Mouse (Mus musculus) embryonic stem cell, embryonic (primary cell): ENCODE measurements around the gene Gm10118.

Experiments
- CTCF ChIA-PET, 4 experiments: fragments of 300-600 bp in 2 of 4; fragments of 350-600 bp in 2 of 4; sonication (Branson Sonifier 250); formaldehyde crosslinking; loops; one replicate each; lab custom pipeline; 2022; ENCODE audit warnings: inconsistent platforms in 2 of 4; lab: Charles Lee
- POLR2A ChIA-PET, 4 experiments: fragments of 300-600 bp in 2 of 4; fragments of 350-600 bp in 2 of 4; sonication (Branson Sonifier 250); formaldehyde crosslinking; loops; one replicate each; lab custom pipeline; 2022; ENCODE audit warnings: antibody characterized with exemption in 4 of 4, inconsistent platforms in 1 of 4; lab: Charles Lee

The Gm10118 gene

DNA sequence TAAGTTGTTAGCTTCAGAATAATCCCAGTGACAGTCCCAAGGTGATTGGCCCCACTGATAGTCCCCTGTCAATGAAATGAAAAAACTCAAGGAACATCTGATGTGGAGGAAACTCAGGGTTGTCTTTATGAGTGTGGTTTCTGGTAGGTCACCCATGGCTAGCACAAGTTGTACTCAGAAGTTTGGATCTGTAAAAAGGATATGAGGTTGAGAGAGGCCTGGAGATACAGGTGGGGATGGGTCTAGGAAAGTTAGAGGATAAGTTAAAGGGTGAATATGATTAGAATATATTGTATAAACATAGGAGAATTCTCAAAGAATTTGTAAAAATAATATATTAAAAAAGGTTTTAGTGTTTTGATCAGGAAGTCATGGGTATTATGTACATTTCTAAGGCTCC is at the start of gene Gm10118:
Gene Gm10118, minus strand, starts transcription at position 101 of the 400 bp plus-strand sequence.
- ChIA-PET CTCF (no interaction called here), POLR2A (no interaction called here)

DNA sequence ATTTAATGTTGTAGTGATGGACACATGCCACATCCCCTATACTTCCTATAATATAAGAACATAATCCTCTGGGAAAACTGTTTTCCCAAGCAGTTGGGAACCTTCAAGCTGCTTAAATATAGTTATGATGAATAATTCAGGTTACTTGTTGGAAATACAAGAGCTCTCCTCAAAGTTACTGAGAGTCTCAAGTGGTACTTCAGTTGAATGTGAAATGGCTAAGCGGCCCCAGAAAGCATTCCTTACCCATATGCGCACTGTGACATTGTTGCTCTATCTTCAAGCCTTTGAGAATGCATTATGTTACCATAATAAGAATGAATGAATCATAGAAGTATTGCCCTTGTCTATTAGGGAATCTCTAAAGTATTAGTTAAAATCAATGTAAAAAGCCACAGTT is 45.1 kb upstream of the Gm10118 start:
- POLR2A ChIA-PET = no interaction called here

DNA sequence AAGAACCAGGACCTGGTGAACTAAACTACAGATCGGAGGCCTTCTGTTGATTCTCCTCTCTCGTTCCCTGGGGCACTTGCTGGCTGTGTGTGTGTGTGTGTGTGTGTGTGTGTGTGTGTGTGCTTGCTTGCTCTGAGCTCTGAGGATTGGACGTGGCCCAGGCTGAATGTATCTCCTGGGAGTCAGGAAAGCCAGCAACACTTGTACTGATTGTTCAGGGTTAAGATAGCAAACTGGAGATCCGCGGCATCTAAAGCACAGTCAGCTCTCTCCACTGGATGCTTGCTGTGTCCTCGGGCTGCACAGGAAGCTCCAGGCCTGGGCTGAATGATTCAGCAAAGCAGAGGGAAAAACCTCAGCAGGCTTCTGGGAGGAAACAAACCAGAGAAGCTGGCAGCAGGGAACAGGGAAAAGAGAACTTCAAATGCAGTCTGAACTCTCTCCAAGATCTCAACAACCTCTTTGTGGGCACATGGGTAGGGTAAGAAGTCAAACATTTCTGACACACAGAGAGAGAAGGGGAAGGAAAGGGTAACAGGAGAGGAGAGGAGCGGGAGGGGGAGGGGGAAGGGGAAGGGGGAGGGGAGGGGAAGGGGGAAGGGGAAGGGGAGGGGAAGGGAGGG is 27.2 kb upstream of the Gm10118 start:
- ChIA-PET CTCF (interaction anchor here in 2 of 4 experiments (0.5 to 0.6 kb wide), 3 partner anchors 57 to 516 kb away, joined by 3 to 4 read pairs (median 3); no protein-coding TSS in a partner anchor), POLR2A (no interaction called here)

More for the DNA sequence above, 45.1 kb upstream of the Gm10118 start:
- CTCF ChIA-PET = no interaction called here

DNA sequence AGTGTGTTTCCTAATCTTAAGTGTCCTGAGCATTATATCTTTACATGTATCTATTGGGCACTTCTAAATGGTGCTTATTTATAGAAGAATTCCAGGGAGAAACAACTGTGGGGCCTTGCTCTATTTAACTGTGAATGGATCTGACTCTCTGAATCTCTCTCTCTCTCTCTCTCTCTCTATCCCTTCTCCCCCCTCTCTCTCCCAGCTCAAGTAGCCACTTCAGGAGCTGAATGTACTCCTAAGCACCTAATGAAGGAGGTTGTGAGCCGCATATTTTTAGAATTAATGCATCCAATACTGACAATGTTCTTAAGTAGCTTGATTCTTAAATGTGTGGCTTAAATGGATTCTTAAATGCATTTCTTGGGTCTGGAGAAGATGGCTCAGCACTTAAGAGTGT is 24.2 kb upstream of the Gm10118 start:
- CTCF ChIA-PET = interaction anchor here in 1 of 4 experiments (0.6 kb wide), 1 partner anchor 277 kb away, joined by 4 read pairs; no protein-coding TSS in a partner anchor
- POLR2A ChIA-PET = no interaction called here

DNA sequence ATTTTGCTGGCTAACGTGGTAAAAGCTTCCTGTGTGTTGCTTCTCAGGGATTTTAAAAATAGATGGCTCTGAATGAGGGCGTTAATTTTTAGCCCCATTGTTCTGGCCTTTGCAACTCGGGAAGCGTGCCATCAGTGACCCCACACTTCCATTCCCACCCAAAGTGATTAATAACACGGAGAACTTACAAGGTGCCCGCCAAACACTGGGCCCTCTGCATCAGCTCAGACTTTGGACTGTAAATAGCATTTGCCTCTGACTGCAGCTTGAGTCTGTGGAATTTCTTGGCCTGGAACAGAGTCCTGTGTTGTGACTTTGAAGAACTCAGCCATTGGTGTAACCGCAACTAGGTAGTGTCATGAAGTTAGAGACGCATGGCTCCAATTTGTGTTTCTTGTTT is 23.6 kb upstream of the Gm10118 start:
- POLR2A ChIA-PET = no interaction called here

DNA sequence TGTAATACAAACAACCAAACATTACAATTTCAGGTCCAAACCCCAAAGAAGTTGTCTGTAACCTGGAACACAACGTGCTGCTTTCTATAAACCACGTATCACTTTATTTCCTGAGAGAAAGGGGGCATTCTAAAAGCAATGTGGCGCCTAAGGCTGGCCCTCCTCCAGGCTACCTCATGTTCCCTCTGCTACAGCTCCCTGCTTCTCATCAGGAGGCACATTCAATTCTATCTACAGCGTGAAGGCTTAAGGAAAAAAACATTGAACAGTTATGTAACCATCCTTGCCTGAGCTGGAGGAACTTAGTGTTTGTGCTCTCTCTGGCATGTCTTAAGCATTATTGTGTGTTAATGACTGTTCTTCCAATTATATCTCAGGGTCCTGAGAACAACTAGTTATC is 20.0 kb upstream of the Gm10118 start:
- CTCF ChIA-PET = no interaction called here
- POLR2A ChIA-PET = no interaction called here

More for the DNA sequence above, 23.6 kb upstream of the Gm10118 start:
- CTCF ChIA-PET = interaction anchor here in 1 of 4 experiments (0.6 kb wide), 1 partner anchor 277 kb away, joined by 4 read pairs; no protein-coding TSS in a partner anchor

DNA sequence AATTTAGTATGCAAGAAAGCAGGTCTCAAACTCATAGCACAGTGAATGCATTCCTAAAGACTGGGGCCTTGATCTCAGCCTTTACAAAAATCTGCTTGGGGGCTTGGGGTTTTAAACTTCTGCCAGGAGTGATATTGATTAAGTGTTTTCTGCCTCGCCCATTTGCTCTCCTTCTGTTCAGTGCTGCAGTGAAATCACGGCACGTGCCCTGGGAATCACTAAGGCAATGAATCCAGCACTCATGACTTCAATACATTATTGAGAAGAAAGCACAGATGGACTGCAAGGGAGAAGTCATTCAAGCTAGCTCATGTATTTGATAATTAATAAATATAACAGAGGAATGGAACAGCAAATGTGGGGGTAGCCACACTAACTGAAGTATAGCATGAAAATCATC is 18.3 kb upstream of the Gm10118 start:
- ChIA-PET CTCF (no interaction called here), POLR2A (no interaction called here)

DNA sequence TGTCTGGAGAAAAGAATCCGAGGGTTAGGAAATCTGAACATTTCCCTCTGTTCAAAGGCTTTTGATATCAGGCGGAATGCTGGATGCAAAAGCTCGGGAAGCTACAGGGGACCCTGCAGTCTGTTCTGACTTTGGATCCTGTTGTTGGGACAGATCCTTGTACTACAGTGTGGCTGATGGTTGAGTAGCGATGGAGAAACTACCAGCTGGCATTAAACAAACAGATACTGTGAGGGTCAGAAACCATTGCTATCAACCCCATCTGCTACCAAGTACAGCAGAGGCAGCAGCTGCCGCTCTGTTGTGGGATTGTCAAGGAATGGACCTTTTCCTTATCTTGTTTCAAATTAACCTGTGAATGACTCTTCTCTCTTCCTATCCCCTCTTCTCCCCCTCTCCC is 6.7 kb upstream of the Gm10118 start:
- ChIA-PET CTCF (no interaction called here), POLR2A (no interaction called here)

DNA sequence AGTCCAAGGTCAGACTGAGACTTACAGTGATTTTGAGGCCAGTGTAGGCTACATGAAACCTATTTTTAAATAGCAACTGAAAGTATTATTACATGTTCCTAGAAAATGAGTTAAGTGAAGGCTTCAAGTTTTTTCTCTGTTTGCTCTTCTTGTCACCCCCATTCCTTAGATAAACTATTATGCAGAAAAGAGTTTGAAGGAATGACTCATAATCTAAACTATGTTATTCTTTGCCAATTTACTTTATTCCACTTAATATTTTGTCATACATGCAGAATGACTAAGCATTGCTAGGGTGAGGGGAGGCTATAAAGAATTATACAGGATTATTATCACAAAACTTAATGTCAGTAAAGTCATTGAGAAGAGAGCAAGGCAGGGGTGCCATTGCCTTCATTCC is 18.4 kb downstream of the Gm10118 start:
- CTCF ChIA-PET = no interaction called here
- POLR2A ChIA-PET = interaction anchor here in 1 of 4 experiments (0.5 kb wide), 1 partner anchor 115 kb away, joined by 3 read pairs; no protein-coding TSS in a partner anchor

DNA sequence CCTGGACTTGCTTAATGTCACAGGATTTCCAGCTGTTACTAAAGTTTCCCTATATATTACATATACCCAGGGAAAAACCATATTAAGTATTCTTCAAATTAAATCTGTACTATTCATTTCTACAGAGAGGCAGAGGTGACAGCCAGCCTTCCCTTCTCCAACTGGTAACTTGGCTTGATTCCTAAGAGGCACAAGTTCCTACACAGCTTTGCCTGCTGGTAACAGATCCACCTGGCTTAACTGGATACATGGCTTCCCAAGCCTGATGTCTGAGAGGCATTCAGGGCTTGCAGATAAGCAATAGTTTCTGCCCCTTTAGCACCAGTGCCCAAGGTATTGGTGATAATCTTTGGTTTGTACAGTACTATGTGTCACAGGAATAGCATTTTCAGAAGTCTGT is 27.3 kb downstream of the Gm10118 start:
- CTCF ChIA-PET = no interaction called here
- POLR2A ChIA-PET = no interaction called here

DNA sequence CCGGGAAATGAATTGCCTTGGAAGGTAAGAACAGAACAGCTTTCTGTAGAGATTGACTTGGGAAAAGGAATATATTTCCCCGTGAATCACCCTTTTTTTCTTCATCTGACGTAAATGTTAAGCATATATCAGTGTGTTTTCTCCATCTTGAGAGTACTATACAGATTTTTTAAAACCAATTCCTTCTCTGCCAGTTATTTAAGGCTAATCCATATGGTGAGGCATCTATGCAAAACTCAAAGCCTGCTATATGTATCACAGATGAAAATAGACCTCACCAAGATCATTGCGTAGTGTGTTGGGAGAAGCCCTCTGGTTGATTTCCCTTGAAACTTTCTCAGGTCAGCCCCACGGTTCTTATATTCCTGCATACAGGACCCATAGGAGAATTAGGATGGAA is 32.6 kb downstream of the Gm10118 start:
- ChIA-PET CTCF (no interaction called here), POLR2A (interaction anchor here in 1 of 4 experiments (0.7 kb wide), 1 partner anchor 367 kb away, joined by 3 read pairs; no protein-coding TSS in a partner anchor)

DNA sequence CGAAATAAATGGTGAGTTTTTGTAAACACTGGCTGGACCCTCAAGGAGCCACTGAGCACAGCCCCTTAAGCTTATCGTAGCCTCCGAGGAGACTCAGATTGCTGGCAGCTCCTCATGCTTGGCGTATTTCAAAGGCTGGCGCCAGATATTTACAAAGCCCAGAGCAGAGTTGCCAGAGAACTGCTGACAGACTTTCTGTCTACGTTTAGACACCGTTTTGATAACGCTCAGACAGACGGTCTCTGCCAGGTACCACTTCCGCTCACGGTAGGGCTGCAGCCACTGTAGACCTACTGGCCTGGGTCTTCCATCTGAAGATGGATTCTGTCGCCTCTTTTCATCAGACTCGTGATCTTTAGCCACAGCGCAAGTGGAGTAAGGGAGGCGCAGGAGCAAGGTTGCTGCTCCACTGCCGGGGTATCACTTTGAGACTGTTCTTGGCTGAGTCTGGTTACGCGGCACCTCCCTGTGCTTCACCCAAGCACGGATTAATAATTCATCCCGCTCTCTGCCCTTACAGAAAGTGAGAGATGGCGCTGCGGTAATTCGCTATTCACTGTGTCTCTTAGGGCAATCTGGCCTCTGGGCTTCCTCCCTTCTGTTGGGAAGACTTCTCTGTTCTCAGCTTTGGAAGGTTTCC is 40.7 kb downstream of the Gm10118 start:
- ChIA-PET CTCF (interaction anchor here in 3 of 4 experiments (0.6 to 0.7 kb wide), 5 partner anchors 12 to 304 kb away, joined by 3 read pairs; no protein-coding TSS in a partner anchor), POLR2A (no interaction called here)

DNA sequence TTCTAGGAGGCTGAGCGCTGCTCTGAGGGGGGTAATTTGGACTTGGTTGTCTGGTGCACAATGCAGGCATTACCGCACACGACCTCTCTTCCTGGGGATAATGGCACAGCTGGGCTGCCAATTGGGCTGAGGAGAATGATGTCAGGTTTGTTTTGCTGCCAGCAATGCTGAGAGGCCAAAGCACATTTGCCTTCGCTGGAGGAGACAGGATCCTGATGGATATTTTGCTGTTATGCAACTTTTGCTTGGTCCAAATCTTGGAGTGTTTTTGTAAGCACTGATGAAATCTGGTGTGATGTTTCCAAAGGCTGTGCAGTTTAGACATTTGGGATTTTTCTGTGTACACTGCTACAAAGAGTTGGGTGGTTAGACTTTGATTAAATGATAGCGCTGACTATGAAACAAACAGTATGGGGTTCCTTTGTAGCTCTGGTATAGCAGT is 46.8 kb downstream of the Gm10118 start:
- ChIA-PET POLR2A (no interaction called here), CTCF (no interaction called here)
